Mouse (Mus musculus) MEL (cell line): Measurements from ENCODE around the gene Farp1. TPM values are rescaled to one million over a fixed set of nuclear protein-coding genes. Genes with fewer than 3 reads are reported as not detected.

Experiments
- DNase-seq: peaks from one replicate; pipeline ENCODE4 v3.0.0; 2011; ENCODE audit warnings: low read depth, low spot score
- H3K27ac ChIP-seq: 2 replicates; pipeline ENCODE4 v1.5.1; 2012; ENCODE audit warnings: low read depth, mild to moderate bottlenecking, control low read depth, low read length, moderate library complexity; ENCODE audit not compliant: control insufficient read depth
- H3K27me3 ChIP-seq, 2 experiments: fragments of 150-350 bp in 1 of 2; sonication (generic) in 1 of 2; 2 replicates each; pipeline ENCODE4 v1.6.1; 2012; ENCODE audit warnings: low read length in 2 of 2, mild to moderate bottlenecking in 2 of 2, improper control_type of control experiment in 1 of 2, moderate library complexity in 1 of 2; ENCODE audit not compliant: insufficient read depth in 2 of 2, control insufficient read depth in 1 of 2
- H3K36me3 ChIP-seq, 2 experiments: 2 replicates each; pipeline ENCODE4 v1.6.1; 2012 to 2014; ENCODE audit warnings: low read length in 2 of 2, improper control_type of control experiment in 1 of 2, inconsistent platforms in 1 of 2, mild to moderate bottlenecking in 1 of 2; ENCODE audit not compliant: insufficient read depth in 2 of 2, control insufficient read depth in 1 of 2
- H3K4me1 ChIP-seq, 2 experiments: fragments of 150-350 bp in 1 of 2; sonication (generic) in 1 of 2; 2 replicates each; pipeline ENCODE4 v1.6.1; 2012; ENCODE audit warnings: low read length in 2 of 2, improper control_type of control experiment in 1 of 2, mild to moderate bottlenecking in 1 of 2; ENCODE audit not compliant: insufficient read depth in 2 of 2, control insufficient read depth in 1 of 2
- H3K4me3 ChIP-seq, 2 experiments: fragments of 150-350 bp in 1 of 2; sonication (generic) in 1 of 2; 2 replicates each; pipeline ENCODE4 v1.5.1; 2012; ENCODE audit warnings: low read depth in 2 of 2, low read length in 2 of 2, mild to moderate bottlenecking in 2 of 2, moderate library complexity in 2 of 2, control low read depth in 1 of 2, improper control_type of control experiment in 1 of 2; ENCODE audit not compliant: control insufficient read depth in 1 of 2, insufficient read depth in 1 of 2
- H3K79me2 ChIP-seq: 2 replicates; pipeline ENCODE4 v1.6.1; 2012; ENCODE audit warnings: mild to moderate bottlenecking, low read length, moderate library complexity; ENCODE audit not compliant: control insufficient read depth, poor library complexity, insufficient read depth
- H3K9ac ChIP-seq: 2 replicates; pipeline ENCODE4 v1.6.1; 2012; ENCODE audit warnings: low read depth, mild to moderate bottlenecking, control low read depth, low read length, moderate library complexity; ENCODE audit not compliant: control insufficient read depth, poor library complexity, severe bottlenecking
- H3K9me3 ChIP-seq: fragments of 150-350 bp; sonication (generic); replicated peaks from 2 replicates; pipeline ENCODE4 v1.6.1; 2012; ENCODE audit warnings: mild to moderate bottlenecking, low read length, improper control_type of control experiment, moderate library complexity; ENCODE audit not compliant: insufficient read depth
- CHD1 ChIP-seq: IDR thresholded peaks from 2 replicates; pipeline ENCODE4 v1.6.1; 2012; ENCODE audit warnings: low read depth, mild to moderate bottlenecking, inconsistent platforms, low read length, improper control_type of control experiment
- ELF1 ChIP-seq: IDR thresholded peaks from 2 replicates; pipeline ENCODE4 v1.6.1; 2014; ENCODE audit warnings: low read depth, mild to moderate bottlenecking, inconsistent platforms, low read length, improper control_type of control experiment, moderate library complexity
- HCFC1 ChIP-seq: IDR thresholded peaks from 2 replicates; pipeline ENCODE4 v1.6.1; 2012; ENCODE audit warnings: low read depth, mild to moderate bottlenecking, inconsistent platforms, low read length, improper control_type of control experiment, moderate library complexity
- JUND ChIP-seq: IDR thresholded peaks from 2 replicates; pipeline ENCODE4 v1.6.1; 2011; ENCODE audit warnings: low read depth, mild to moderate bottlenecking, improper control_type of control experiment, low read length
- KAT2A ChIP-seq: conservative IDR thresholded peaks from 2 replicates; pipeline ENCODE4 v1.6.1; 2012; ENCODE audit warnings: low read depth, low read length, improper control_type of control experiment, inconsistent platforms
- MAX ChIP-seq: IDR thresholded peaks from 2 replicates; pipeline ENCODE4 v1.6.1; 2011; ENCODE audit warnings: low read length, improper control_type of control experiment
- MYB ChIP-seq: IDR thresholded peaks from 2 replicates; pipeline ENCODE4 v1.6.1; 2011; ENCODE audit warnings: mild to moderate bottlenecking, low read depth, low read length, improper control_type of control experiment
- NRF1 ChIP-seq: IDR thresholded peaks from 2 replicates; pipeline ENCODE4 v1.6.1; 2014; ENCODE audit warnings: low read depth, mild to moderate bottlenecking, inconsistent platforms, low read length, improper control_type of control experiment, moderate library complexity; ENCODE audit not compliant: poor library complexity, insufficient read depth, severe bottlenecking
- POLR2AphosphoS2 ChIP-seq: IDR thresholded peaks from 2 replicates; pipeline ENCODE4 v1.6.1; 2011; ENCODE audit warnings: low read length, improper control_type of control experiment
- RCOR1 ChIP-seq: IDR thresholded peaks from 2 replicates; pipeline ENCODE4 v1.6.1; 2012; ENCODE audit warnings: low read depth, mild to moderate bottlenecking, inconsistent platforms, low read length, improper control_type of control experiment
- SIN3A ChIP-seq: IDR thresholded peaks from 2 replicates; pipeline ENCODE4 v1.6.1; 2012; ENCODE audit warnings: low read length, improper control_type of control experiment, inconsistent platforms
- TAL1 ChIP-seq: IDR thresholded peaks from 2 replicates; pipeline ENCODE4 v1.6.1; 2012; ENCODE audit warnings: mild to moderate bottlenecking, inconsistent platforms, low read length, moderate library complexity, mixed read lengths
- UBTF ChIP-seq: IDR thresholded peaks from 2 replicates; pipeline ENCODE4 v1.6.1; 2012; ENCODE audit warnings: low read depth, mild to moderate bottlenecking, inconsistent platforms, low read length, improper control_type of control experiment, moderate library complexity, borderline replicate concordance; ENCODE audit not compliant: insufficient read depth
- USF2 ChIP-seq, 2 experiments: IDR thresholded peaks; 2 replicates each; pipeline ENCODE4 v1.6.1; 2011 to 2012; ENCODE audit warnings: improper control_type of control experiment in 2 of 2, low read length in 2 of 2, borderline replicate concordance in 1 of 2, inconsistent platforms in 1 of 2, low read depth in 1 of 2, mild to moderate bottlenecking in 1 of 2; ENCODE audit not compliant: insufficient read depth in 1 of 2
- ZC3H11A ChIP-seq: IDR thresholded peaks from 2 replicates; pipeline ENCODE4 v1.6.1; 2012; ENCODE audit warnings: low read depth, mild to moderate bottlenecking, inconsistent platforms, low read length, improper control_type of control experiment
- ZNF384 ChIP-seq: IDR thresholded peaks from 2 replicates; pipeline ENCODE4 v1.6.1; 2012; ENCODE audit warnings: low read depth, mild to moderate bottlenecking, inconsistent platforms, low read length, improper control_type of control experiment
- polyA plus RNA-seq, 2 experiments: library from polyadenylated mRNA; stranded (reverse) in 1 of 2; unstranded in 1 of 2; fragments of >175 nt in 1 of 2; fragments of >200 nt in 1 of 2; gene quantifications; 2 replicates each; pipeline versions ENCODE4 v1.2.1 to v1.2.4; 2012; ENCODE audit warnings: low replicate concordance in 2 of 2, low read depth in 1 of 2; ENCODE audit not compliant: insufficient read length in 2 of 2, insufficient read depth in 1 of 2, missing spikeins in 1 of 2
- total RNA-seq: library from RNA; depleted of rRNA; stranded (reverse); fragments of 300-350 nt; gene quantifications from 2 replicates; pipeline ENCODE4 v1.2.3, GENCODE M21; 2012

Gene Farp1
- total and polyA plus RNA-seq, 3 experiments = 0.62 to 1.1 TPM; not detected in 1

DNA sequence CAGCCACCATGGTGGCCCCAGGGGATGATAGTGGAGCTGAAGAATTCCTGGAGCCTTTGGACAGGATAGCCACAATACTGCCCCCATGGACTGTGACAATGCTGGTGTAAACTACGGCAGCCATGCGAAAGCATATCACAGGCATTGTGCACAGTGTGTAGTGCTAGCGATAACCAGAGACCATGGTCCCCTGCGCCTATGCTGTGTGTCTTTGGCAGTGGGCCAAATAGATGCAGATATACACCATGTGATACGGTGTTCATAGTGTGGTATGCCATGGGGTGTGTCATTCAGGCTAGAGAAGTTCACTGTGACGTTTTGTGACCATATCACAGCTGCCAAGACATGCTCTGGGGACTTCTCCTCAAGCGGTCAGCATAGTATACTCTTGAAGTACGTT lies 164.8 kb downstream of the Farp1 start (continued):
- TF ChIP-seq MYB (no peak), HCFC1 (no peak), TAL1 (no peak), NRF1 (no peak), ZC3H11A (no peak), RCOR1 (no peak), USF2 (IDR thresholded peaks at IDR 0.05; ENCODE audit: borderline replicate concordance in 1 of 2, insufficient read depth in 1 of 2, low read depth in 1 of 2, low read length in 2 of 2) (no peak)
- TF ChIP-seq, all 39 proteins: peak for 5

DNA sequence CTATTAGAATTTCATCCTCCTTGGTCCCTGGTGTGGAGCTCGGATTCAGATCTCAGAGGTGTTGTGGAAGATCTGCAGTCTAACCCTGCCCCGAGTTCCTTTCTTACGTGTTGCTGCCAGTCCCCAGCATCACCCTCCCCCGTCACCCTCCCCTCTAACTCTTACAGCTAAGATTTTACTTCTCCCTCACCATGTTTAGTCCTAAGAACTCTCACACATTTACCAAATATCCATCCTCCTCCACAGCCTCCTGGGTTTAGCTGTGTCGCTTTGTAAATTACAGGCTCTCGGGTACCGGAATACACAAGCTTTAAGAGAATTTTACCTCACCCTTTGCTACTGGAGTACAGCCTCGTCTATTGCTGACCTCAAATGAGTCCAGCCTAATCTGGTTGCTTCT lies 165.4 kb downstream of the Farp1 start:
- no peaks in the 10 kb centered on the region for H3K79me2 ChIP-seq
- H3K4me3 ChIP-seq = no peak overlapping the region
- H3K27ac ChIP-seq = no peak overlapping the region
- H3K9me3 ChIP-seq = no peaks in the 10 kb centered on the region
- H3K4me1 ChIP-seq = 0 out of 4 replicates have a peak, but pooled peaks cover 0 to 3% of the 10 kb centered on the region in 2 experiments
- TF ChIP-seq KAT2A = no peak
- no peak for TF ChIP-seq UBTF
- TF ChIP-seq ZC3H11A = no peak
- no peak for TF ChIP-seq POLR2AphosphoS2
- TF ChIP-seq ZNF384 = no peak
- DNase-seq = no peak
- no peak overlapping the region for H3K9ac ChIP-seq
- no peaks in the 10 kb centered on the region for H3K27me3 ChIP-seq
- H3K36me3 ChIP-seq = no peaks in the 10 kb centered on the region

DNA sequence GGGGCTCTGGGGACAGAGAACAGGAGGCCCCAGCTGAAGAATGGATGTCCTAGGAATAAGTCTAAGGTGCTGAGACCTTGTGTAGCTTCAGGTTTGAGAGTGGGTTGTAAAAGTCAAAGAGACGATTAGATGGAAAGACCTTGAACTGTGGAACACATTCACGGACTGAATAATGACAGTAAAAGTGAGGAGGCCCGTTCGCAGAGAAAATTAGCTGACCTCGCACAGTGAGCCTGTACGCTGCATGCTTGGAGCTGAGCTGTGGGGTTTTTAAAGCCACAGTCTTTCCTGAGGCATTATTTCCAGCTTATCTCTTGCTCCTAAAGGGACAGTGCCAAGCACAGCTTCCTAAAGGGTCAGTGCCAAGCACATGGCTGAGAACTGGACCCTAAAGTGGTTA lies 166.2 kb downstream of the Farp1 start:
- no peaks in the 10 kb centered on the region for H3K79me2 ChIP-seq
- DNase-seq = no peak
- no peaks in the 10 kb centered on the region for H3K36me3 ChIP-seq
- 0 out of 4 replicates have a peak, but pooled peaks cover 0 to 3% of the 10 kb centered on the region in 2 experiments for H3K4me1 ChIP-seq
- no peaks in the 10 kb centered on the region for H3K27me3 ChIP-seq
- H3K27ac ChIP-seq = no peak overlapping the region
- H3K9ac ChIP-seq = no peak overlapping the region
- no peak for TF ChIP-seq JUND
- no peak for TF ChIP-seq MAX
- TF ChIP-seq CHD1 = no peak
- no peak for TF ChIP-seq SIN3A
- no peak for TF ChIP-seq HCFC1
- no peak for TF ChIP-seq ELF1
- no peak for TF ChIP-seq KAT2A
- no peaks in the 10 kb centered on the region for H3K9me3 ChIP-seq
- no peak overlapping the region for H3K4me3 ChIP-seq
